Mouse (Mus musculus): Measurements from ENCODE around the gene Mtrf1. TPM values are rescaled to one million over a fixed set of nuclear protein-coding genes. Genes with fewer than 3 reads are reported as not detected.
A peak's percentile ranks its signal among the peaks of the same experiment; 100 is the strongest.
"Not testable (repeated sequence)": the region's sequence is repeated elsewhere in the genome, so short reads cannot be mapped to it uniquely, and the experiment has no call there.

Gene Mtrf1
- polyA plus RNA-seq, 1 experiment from 2014 or later, result 5.7 TPM

DNA sequence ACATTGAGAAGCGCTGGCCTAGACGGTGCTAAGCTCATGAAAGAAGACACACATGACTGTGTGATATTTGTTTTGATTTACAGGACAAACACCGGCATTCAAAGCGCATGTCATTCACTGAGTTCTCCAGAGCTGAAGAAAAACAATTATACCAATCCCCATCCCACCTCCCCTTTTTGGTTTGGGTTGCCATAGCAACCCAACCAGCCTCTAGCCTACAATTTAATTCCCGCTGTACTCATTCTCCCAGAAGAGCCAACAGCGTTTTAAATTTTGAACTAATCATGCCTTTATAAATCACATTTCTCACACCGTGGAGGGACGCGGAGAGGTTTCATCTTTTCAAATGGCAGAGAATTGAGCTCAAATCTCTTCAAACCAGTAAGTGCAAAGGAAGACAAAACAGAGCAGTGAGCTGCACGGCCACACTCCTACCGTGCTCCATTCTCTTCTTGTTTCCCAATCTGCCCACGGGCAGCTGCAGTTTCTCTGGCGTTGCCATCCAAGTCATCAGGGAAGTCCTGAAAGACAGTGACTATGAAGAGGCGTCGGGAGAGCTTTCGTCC is 47.6 kb downstream of the Mtrf1 start:
- Histone ChIP-seq H3K4me3 (replicated peaks) (no peak overlapping the region), H3K4me2 (no peak overlapping the region), H3K9ac (no peak overlapping the region), H3K27me3 (no peaks in the 10 kb centered on the region), H3K27ac (no peak overlapping the region), H3K9me3 (replicated peaks) (no peaks in the 10 kb centered on the region), H3K4me1 (replicated peaks) (no peaks in the 10 kb centered on the region; the same call in 1 of the 2 replicates), H3K36me3 (no peaks in the 10 kb centered on the region)
- no peak for ATAC-seq (ENCODE audit: low read depth)
- no peak for DNase-seq
- 71% methylated on average over 16 of the region's 16 CpGs for WGBS (ENCODE audit: insufficient replicate concordance)

DNA sequence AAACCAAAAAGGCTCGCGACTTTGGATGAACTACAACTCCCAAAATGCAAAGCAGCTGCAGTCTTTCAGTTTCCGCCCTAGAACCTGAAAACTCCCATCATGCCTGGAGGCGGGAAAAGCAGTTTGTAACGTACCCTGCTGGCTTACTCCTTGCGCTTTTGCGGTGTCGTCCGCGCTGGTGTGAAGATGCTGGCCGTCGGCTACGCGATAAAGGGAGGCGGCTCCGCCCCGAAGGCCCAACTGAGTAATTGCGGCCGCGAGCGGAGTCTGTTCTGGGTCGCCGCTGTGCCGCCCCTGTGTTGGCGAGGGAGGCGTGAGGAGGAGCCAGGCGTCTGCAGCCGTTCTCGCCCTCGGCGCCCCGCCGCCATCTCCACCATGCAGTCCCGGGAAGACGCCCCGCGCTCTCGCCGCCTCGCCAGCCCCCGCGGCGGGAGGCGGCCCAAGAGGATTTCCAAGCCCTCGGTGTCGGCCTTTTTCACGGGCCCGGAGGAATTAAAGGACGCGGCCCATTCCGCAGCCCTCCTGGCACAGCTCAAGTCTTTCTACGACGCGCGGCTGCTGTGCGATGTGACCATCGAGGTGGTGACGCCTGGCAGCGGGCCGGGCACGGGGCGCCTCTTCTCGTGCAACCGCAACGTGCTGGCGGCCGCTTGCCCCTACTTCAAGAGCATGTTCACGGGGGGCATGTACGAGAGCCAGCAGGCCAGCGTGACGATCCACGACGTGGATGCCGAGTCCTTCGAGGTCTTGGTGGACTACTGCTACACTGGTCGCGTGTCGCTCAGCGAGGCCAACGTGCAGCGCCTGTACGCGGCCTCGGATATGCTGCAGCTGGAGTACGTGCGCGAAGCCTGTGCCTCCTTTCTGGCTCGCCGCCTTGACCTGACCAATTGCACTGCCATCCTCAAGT is 54.4 kb downstream of the Mtrf1 start, which contains the start of gene Kbtbd6:
TSS of gene Kbtbd6 (plus strand) at position 155 of the 910 bp plus-strand sequence.
- H3K9me3 ChIP-seq (replicated peaks); H3K36me3 ChIP-seq; H3K27me3 ChIP-seq: not testable (repeated sequence)
- H3K4me1 ChIP-seq (replicated peaks), result peaks cover 26% of the 10 kb centered on the region
- ATAC-seq (ENCODE audit: low read depth) (peak; percentile 93), DNase-seq (peak; percentile 89)
- H3K9ac ChIP-seq, result peak within 1 kb of the TSS; percentile 76
- H3K4me3 ChIP-seq (replicated peaks), result peak within 1 kb of the TSS; percentile 67
- peak within 1 kb of the TSS; percentile 75 for H3K4me2 ChIP-seq
- H3K27ac ChIP-seq, result peak within 1 kb of the TSS; percentile 92
- WGBS (ENCODE audit: insufficient replicate concordance), result 18% methylated on average over 41 of the region's 89 CpGs

DNA sequence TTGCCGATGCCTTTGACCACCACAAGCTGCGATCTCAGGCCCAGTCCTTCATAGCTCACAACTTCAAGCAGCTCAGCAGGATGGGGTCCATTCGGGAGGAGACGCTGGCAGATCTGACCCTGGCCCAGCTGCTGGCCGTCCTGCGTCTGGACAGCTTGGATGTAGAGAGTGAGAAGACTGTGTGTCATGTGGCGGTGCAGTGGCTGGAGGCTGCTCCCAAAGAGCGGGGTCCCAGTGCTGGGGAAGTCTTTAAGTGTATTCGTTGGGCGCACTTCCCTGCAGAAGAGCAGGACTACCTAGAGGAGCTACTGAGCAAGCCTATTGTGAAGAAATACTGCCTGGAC is 55.0 kb downstream of the Mtrf1 start:
- Histone ChIP-seq H3K4me1 (replicated peaks) (peaks cover 30% of the 10 kb centered on the region), H3K4me2 (peak overlapping the region; percentile 57), H3K9ac (peak overlapping the region; percentile 22; the same call in 1 of the 2 replicates), H3K4me3 (replicated peaks) (peak overlapping the region; percentile 29)
- DNase-seq; H3K27ac ChIP-seq; H3K36me3 ChIP-seq; H3K27me3 ChIP-seq; H3K9me3 ChIP-seq (replicated peaks); ATAC-seq (ENCODE audit: low read depth): not testable (repeated sequence)
- 87% methylated on average over 8 of the region's 10 CpGs for WGBS (ENCODE audit: insufficient replicate concordance)

DNA sequence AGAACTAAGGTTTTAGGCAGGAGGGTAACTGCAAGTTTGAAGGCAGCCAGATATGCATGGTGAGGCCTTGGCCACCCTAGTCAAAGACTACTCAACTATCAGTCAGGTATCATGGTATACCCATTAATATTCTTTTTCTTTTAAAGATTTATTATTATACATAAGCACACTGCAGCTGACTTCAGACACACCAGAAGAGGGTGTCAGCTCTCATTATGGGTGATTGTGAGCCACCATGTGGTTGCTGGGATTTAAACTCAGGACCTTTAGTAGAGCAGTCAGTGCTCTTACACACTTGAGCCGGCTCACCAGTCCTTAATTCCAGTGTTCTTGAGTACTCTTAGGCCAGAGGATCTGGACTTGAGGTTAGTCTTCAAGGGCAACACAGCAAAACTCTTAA is 62.8 kb downstream of the Mtrf1 start:
- DNase-seq (no peak), ATAC-seq (ENCODE audit: low read depth) (no peak)
- Histone ChIP-seq H3K4me3 (replicated peaks) (no peak overlapping the region), H3K27me3 (no peaks in the 10 kb centered on the region), H3K4me1 (replicated peaks) (peaks cover 13% of the 10 kb centered on the region), H3K27ac (no peak overlapping the region), H3K9me3 (replicated peaks) (no peaks in the 10 kb centered on the region), H3K9ac (no peak overlapping the region), H3K36me3 (peaks cover 41% of the 10 kb centered on the region), H3K4me2 (no peak overlapping the region)
- 83% methylated on average over 1 of the region's 1 CpGs for WGBS (ENCODE audit: insufficient replicate concordance)

DNA sequence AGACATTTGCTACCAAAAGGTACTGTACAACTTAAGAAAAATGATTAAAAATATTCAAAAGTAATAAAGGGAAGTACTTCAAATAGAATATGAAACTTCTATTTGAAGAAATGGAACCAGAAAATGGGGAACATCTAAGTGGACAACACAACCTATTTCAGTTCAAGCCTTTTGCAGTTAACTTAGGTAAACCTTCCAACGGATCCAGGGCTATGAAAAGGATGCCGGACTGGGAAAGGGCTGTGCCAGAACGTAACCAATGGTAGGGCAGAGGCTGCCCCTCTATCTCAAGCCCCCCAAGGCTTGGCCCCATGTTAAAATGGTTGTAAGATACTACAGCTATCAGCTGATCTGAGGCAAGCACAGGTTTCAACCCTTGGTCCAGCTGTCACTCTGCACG is 63.4 kb downstream of the Mtrf1 start:
- Histone ChIP-seq H3K27me3 (no peaks in the 10 kb centered on the region), H3K9me3 (replicated peaks) (no peaks in the 10 kb centered on the region), H3K4me1 (replicated peaks) (peaks cover 13% of the 10 kb centered on the region), H3K4me3 (replicated peaks) (no peak overlapping the region), H3K27ac (no peak overlapping the region), H3K36me3 (peaks cover 47% of the 10 kb centered on the region), H3K9ac (no peak overlapping the region), H3K4me2 (no peak overlapping the region)
- DNase-seq (no peak), ATAC-seq (ENCODE audit: low read depth) (no peak)
- WGBS (ENCODE audit: insufficient replicate concordance), result 86% methylated on average over 4 of the region's 4 CpGs

DNA sequence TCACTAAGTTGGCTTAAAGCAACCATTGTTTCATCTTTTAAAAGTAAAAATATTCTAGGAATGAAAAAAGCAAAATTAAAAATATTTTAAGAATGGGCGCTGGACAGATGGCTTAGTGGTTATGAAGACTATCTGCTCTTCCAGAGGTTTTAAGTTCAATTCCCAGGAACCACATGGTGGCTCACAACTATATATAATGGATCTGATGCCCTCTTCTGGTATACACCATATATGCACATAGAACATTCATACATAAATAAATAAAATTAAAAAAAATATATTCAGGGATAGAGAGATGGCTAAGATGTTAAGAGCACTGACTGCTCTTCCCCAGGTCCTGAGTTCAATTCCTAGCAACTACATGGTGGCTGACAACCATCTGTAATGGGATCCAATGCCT is 68.1 kb downstream of the Mtrf1 start:
- WGBS (ENCODE audit: insufficient replicate concordance), result 83% methylated on average over 1 of the region's 1 CpGs
- Histone ChIP-seq H3K4me2 (no peak overlapping the region), H3K4me1 (replicated peaks) (no peaks in the 10 kb centered on the region), H3K4me3 (replicated peaks) (no peak overlapping the region), H3K27ac (no peak overlapping the region), H3K9ac (no peak overlapping the region), H3K9me3 (replicated peaks) (no peaks in the 10 kb centered on the region), H3K27me3 (no peaks in the 10 kb centered on the region), H3K36me3 (peaks cover 77% of the 10 kb centered on the region)
- no peak for DNase-seq
- no peak for ATAC-seq (ENCODE audit: low read depth)

DNA sequence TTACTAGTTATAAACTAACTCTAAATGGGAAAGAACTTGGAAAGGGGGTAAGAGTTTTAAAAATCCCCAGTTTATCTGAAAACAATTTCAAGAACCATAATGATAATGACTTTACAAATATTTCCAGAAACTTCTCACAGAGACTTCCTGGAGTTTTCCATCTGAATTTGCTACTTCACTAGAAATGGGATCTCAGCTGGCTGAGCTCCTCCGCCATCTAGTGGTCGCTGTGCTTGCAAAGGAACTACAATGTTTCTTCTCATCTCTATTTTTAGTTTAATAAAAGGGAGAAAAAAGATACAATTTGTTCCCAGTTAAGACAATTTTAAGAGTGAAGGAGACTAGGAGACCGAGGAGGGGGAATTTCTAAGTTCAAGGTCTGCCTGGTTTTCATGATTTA is 70.0 kb downstream of the Mtrf1 start:
- no peaks in the 10 kb centered on the region for H3K4me1 ChIP-seq (replicated peaks)
- no peaks in the 10 kb centered on the region for H3K9me3 ChIP-seq (replicated peaks)
- peak; percentile 33 for DNase-seq
- ATAC-seq (ENCODE audit: low read depth), result no peak
- H3K4me2 ChIP-seq, result no peak overlapping the region
- no peak overlapping the region for H3K27ac ChIP-seq
- peaks cover 80% of the 10 kb centered on the region for H3K36me3 ChIP-seq
- H3K9ac ChIP-seq, result no peak overlapping the region
- H3K4me3 ChIP-seq (replicated peaks), result no peak overlapping the region
- H3K27me3 ChIP-seq, result no peaks in the 10 kb centered on the region
- WGBS (ENCODE audit: insufficient replicate concordance), result 28% methylated on average over 3 of the region's 3 CpGs

Other genes starting within 250 kb of the Mtrf1 start
- not detected in 2 replicates for gene Zfp957, start 150.4 kb upstream of the Mtrf1 start, polyA plus RNA-seq (2015; fragmentation: Nextera tagmentation; extraction: Ambion mirVana)
- 306 and 322 TPM in 2 replicates for gene Rgcc, start 96.1 kb upstream of the Mtrf1 start, polyA plus RNA-seq (2015; fragmentation: Nextera tagmentation; extraction: Ambion mirVana)
- gene Naa16, start 7.0 kb upstream of the Mtrf1 start, polyA plus RNA-seq (2015; fragmentation: Nextera tagmentation; extraction: Ambion mirVana), result 33.4 and 44.5 TPM in 2 replicates
- gene Kbtbd7, start 28.7 kb downstream of the Mtrf1 start, polyA plus RNA-seq (2015; fragmentation: Nextera tagmentation; extraction: Ambion mirVana), result 3.0 and 3.6 TPM in 2 replicates
- gene Kbtbd6, start 54.1 kb downstream of the Mtrf1 start, polyA plus RNA-seq (2015; fragmentation: Nextera tagmentation; extraction: Ambion mirVana), result 2.6 and 3.0 TPM in 2 replicates
- gene Elf1, start 83.4 kb downstream of the Mtrf1 start, polyA plus RNA-seq (2015; fragmentation: Nextera tagmentation; extraction: Ambion mirVana), result 11.9 and 13.8 TPM in 2 replicates
- gene Wbp4, start 83.7 kb downstream of the Mtrf1 start, polyA plus RNA-seq (2015; fragmentation: Nextera tagmentation; extraction: Ambion mirVana), result 17.6 and 20.6 TPM in 2 replicates
- 53.6 and 62.6 TPM in 2 replicates for gene Sugt1, start 189.9 kb downstream of the Mtrf1 start, polyA plus RNA-seq (2015; fragmentation: Nextera tagmentation; extraction: Ambion mirVana)

Data from liver, embryonic 13.5 days (tissue).